Mouse (Mus musculus): ENCODE results near the gene Cpvl. TPM values are rescaled to one million over a fixed set of nuclear protein-coding genes. Genes with fewer than 3 reads are reported as not detected.
A peak's percentile ranks its signal among the peaks of the same experiment; 100 is the strongest.

The Cpvl gene
- polyA plus RNA-seq (2015; fragmentation: Nextera tagmentation; extraction: Ambion mirVana), result not detected in 2 replicates

- Histone ChIP-seq H3K4me3 (ENCODE audit: low read depth, low read length) (no peak within 1 kb of the TSS), H3K36me3 (replicated peaks; ENCODE audit: insufficient read depth, low read length) (no peaks in the 10 kb centered on the region), H3K9me3 (ENCODE audit: low read length) (no peaks in the 10 kb centered on the region), H3K27me3 (ENCODE audit: insufficient read depth, low read length) (no peaks in the 10 kb centered on the region), H3K27ac (ENCODE audit: low read depth) (no peak within 1 kb of the TSS), H3K4me2 (ENCODE audit: low read depth, low read length) (no peak within 1 kb of the TSS), H3K9ac (replicated peaks) (no peak within 1 kb of the TSS), H3K4me1 (ENCODE audit: insufficient read depth) (peaks cover 11% of the 10 kb centered on the region; the same call in 1 of the 2 replicates)
- no peak for ATAC-seq
- no peak for DNase-seq
- TF ChIP-seq CTCF (IDR thresholded peaks at IDR 0.05; ENCODE audit: low read depth), result no peak
- TF ChIP-seq EP300 (IDR thresholded peaks at IDR 0.05; ENCODE audit: low read depth), result no peak
- 71% methylated on average over 5 of the region's 5 CpGs for WGBS (ENCODE audit: insufficient replicate concordance)
Observed at GRCm38 (mm10) chr6:53978571-53978970, at the start of gene Cpvl. Cpvl (minus strand) TSS chr6:53978671.

- no peak for TF ChIP-seq EP300 (IDR thresholded peaks at IDR 0.05; ENCODE audit: low read depth)
- no peak for TF ChIP-seq CTCF (IDR thresholded peaks at IDR 0.05; ENCODE audit: low read depth)
- Histone ChIP-seq H3K4me3 (ENCODE audit: low read depth, low read length) (no peak overlapping the region), H3K4me1 (ENCODE audit: insufficient read depth) (peaks cover 5% of the 10 kb centered on the region; the same call in 1 of the 2 replicates), H3K27me3 (ENCODE audit: insufficient read depth, low read length) (0 out of 2 replicates have a peak, but pooled peaks cover 2% of the 10 kb centered on the region), H3K9me3 (ENCODE audit: low read length) (no peaks in the 10 kb centered on the region), H3K9ac (replicated peaks) (no peak overlapping the region), H3K36me3 (replicated peaks; ENCODE audit: insufficient read depth, low read length) (no peaks in the 10 kb centered on the region), H3K4me2 (ENCODE audit: low read depth, low read length) (no peak overlapping the region), H3K27ac (ENCODE audit: low read depth) (no peak overlapping the region)
- 87% methylated on average over 5 of the region's 5 CpGs for WGBS (ENCODE audit: insufficient replicate concordance)
- DNase-seq, result no peak
- no peak for ATAC-seq
Observed at GRCm38 (mm10) chr6:54023846-54024245, 45.4 kb upstream of the Cpvl start.

- Histone ChIP-seq H3K9ac (replicated peaks) (no peak overlapping the region), H3K27me3 (ENCODE audit: insufficient read depth, low read length) (0 out of 2 replicates have a peak, but pooled peaks cover 5% of the 10 kb centered on the region), H3K4me3 (ENCODE audit: low read depth, low read length) (no peak overlapping the region), H3K9me3 (ENCODE audit: low read length) (no peaks in the 10 kb centered on the region), H3K36me3 (replicated peaks; ENCODE audit: insufficient read depth, low read length) (no peaks in the 10 kb centered on the region), H3K4me1 (ENCODE audit: insufficient read depth) (peaks cover 5% of the 10 kb centered on the region; the same call in 1 of the 2 replicates), H3K4me2 (ENCODE audit: low read depth, low read length) (peak overlapping the region; percentile 23; the same call in 1 of the 2 replicates), H3K27ac (ENCODE audit: low read depth) (no peak overlapping the region)
- TF ChIP-seq CTCF (IDR thresholded peaks at IDR 0.05; ENCODE audit: low read depth) (no peak), EP300 (IDR thresholded peaks at IDR 0.05; ENCODE audit: low read depth) (no peak)
- no peak for DNase-seq
- WGBS (ENCODE audit: insufficient replicate concordance), result 12% methylated on average over 15 of the region's 15 CpGs
- peak; percentile 66 for ATAC-seq
Observed at GRCm38 (mm10) chr6:54021123-54021789, 42.8 kb upstream of the Cpvl start.

GRCm38 (mm10) chr6:54018861-54019260 lies 40.4 kb upstream of the Cpvl start:
- no peak overlapping the region for H3K4me3 ChIP-seq (ENCODE audit: low read depth, low read length)
- H3K4me2 ChIP-seq (ENCODE audit: low read depth, low read length), result no peak overlapping the region
- DNase-seq, result no peak
- H3K9me3 ChIP-seq (ENCODE audit: low read length), result no peaks in the 10 kb centered on the region
- 0 out of 2 replicates have a peak, but pooled peaks cover 5% of the 10 kb centered on the region for H3K27me3 ChIP-seq (ENCODE audit: insufficient read depth, low read length)
- peaks cover 5% of the 10 kb centered on the region; the same call in 1 of the 2 replicates for H3K4me1 ChIP-seq (ENCODE audit: insufficient read depth)
- H3K27ac ChIP-seq (ENCODE audit: low read depth), result no peak overlapping the region
- H3K36me3 ChIP-seq (replicated peaks; ENCODE audit: insufficient read depth, low read length), result no peaks in the 10 kb centered on the region
- H3K9ac ChIP-seq (replicated peaks), result no peak overlapping the region
- no peak for ATAC-seq
- TF ChIP-seq EP300 (IDR thresholded peaks at IDR 0.05; ENCODE audit: low read depth), result no peak
- no peak for TF ChIP-seq CTCF (IDR thresholded peaks at IDR 0.05; ENCODE audit: low read depth)
- 64% methylated on average over 5 of the region's 5 CpGs for WGBS (ENCODE audit: insufficient replicate concordance)

GRCm38 (mm10) chr6:54018038-54018437 lies 39.6 kb upstream of the Cpvl start:
- 41% methylated on average over 2 of the region's 2 CpGs for WGBS (ENCODE audit: insufficient replicate concordance)
- H3K36me3 ChIP-seq (replicated peaks; ENCODE audit: insufficient read depth, low read length), result no peaks in the 10 kb centered on the region
- no peak overlapping the region for H3K4me3 ChIP-seq (ENCODE audit: low read depth, low read length)
- no peak overlapping the region for H3K27ac ChIP-seq (ENCODE audit: low read depth)
- H3K4me2 ChIP-seq (ENCODE audit: low read depth, low read length), result no peak overlapping the region
- H3K9me3 ChIP-seq (ENCODE audit: low read length), result no peaks in the 10 kb centered on the region
- H3K4me1 ChIP-seq (ENCODE audit: insufficient read depth), result peaks cover 5% of the 10 kb centered on the region; the same call in 1 of the 2 replicates
- 0 out of 2 replicates have a peak, but pooled peaks cover 5% of the 10 kb centered on the region for H3K27me3 ChIP-seq (ENCODE audit: insufficient read depth, low read length)
- ATAC-seq (no peak), DNase-seq (no peak)
- no peak for TF ChIP-seq CTCF (IDR thresholded peaks at IDR 0.05; ENCODE audit: low read depth)
- TF ChIP-seq EP300 (IDR thresholded peaks at IDR 0.05; ENCODE audit: low read depth), result no peak
- no peak overlapping the region for H3K9ac ChIP-seq (replicated peaks)

GRCm38 (mm10) chr6:54012163-54012562 lies 33.7 kb upstream of the Cpvl start:
- Histone ChIP-seq H3K36me3 (replicated peaks; ENCODE audit: insufficient read depth, low read length) (no peaks in the 10 kb centered on the region), H3K9me3 (ENCODE audit: low read length) (no peaks in the 10 kb centered on the region), H3K4me3 (ENCODE audit: low read depth, low read length) (no peak overlapping the region), H3K4me1 (ENCODE audit: insufficient read depth) (no peaks in the 10 kb centered on the region), H3K27me3 (ENCODE audit: insufficient read depth, low read length) (no peaks in the 10 kb centered on the region), H3K27ac (ENCODE audit: low read depth) (no peak overlapping the region), H3K4me2 (ENCODE audit: low read depth, low read length) (no peak overlapping the region), H3K9ac (replicated peaks) (no peak overlapping the region)
- DNase-seq (no peak), ATAC-seq (no peak)
- 86% methylated on average over 1 of the region's 1 CpGs for WGBS (ENCODE audit: insufficient replicate concordance)
- no peak for TF ChIP-seq EP300 (IDR thresholded peaks at IDR 0.05; ENCODE audit: low read depth)
- no peak for TF ChIP-seq CTCF (IDR thresholded peaks at IDR 0.05; ENCODE audit: low read depth)
